Mouse (Mus musculus) right cerebral cortex, postnatal 36 days (tissue): ENCODE measurements around the gene Eif3f.
A peak's percentile ranks its signal among the peaks of the same experiment; 100 is the strongest.

Source experiments
- DNase-seq, 2 experiments: peaks; one replicate each; pipeline ENCODE4 v3.0.0; 2022; ENCODE audit warnings: low spot score in 2 of 2, mixed read lengths in 1 of 2

The Eif3f gene

GRCm38 (mm10) chr7:108933794-108934731 is at the start of gene Eif3f:
Eif3f (plus strand) TSS chr7:108934417.
- peak; percentile 94 to 95 for DNase-seq

- DNase-seq: no peak
These were observed 49.3 kb upstream of the Eif3f start, which contains the start of gene Olfr518 for GRCm38 (mm10) chr7:108884906-108885305. Olfr518 (minus strand) TSS chr7:108885006.

GRCm38 (mm10) chr7:108894320-108894719 is 39.9 kb upstream of the Eif3f start, which contains the start of gene Olfr519:
Olfr519 (minus strand) TSS chr7:108894420.
- DNase-seq: no peak

GRCm38 (mm10) chr7:108903969-108904368 is 30.2 kb upstream of the Eif3f start:
- no peak for DNase-seq

- DNase-seq: no peak
These were observed 7.2 kb upstream of the Eif3f start for GRCm38 (mm10) chr7:108927043-108927442.

GRCm38 (mm10) chr7:108928280-108929188 is 5.7 kb upstream of the Eif3f start:
- DNase-seq: no peak

GRCm38 (mm10) chr7:108929726-108930393 is 4.4 kb upstream of the Eif3f start, which contains the start of gene Nlrp10:
Nlrp10 (minus strand) TSS chr7:108930178.
- no peak for DNase-seq

- no peak for DNase-seq
These were observed 619 bp downstream of the Eif3f start for GRCm38 (mm10) chr7:108934836-108935235.

GRCm38 (mm10) chr7:108935411-108935810 is 1.2 kb downstream of the Eif3f start:
- no peak for DNase-seq

GRCm38 (mm10) chr7:108936591-108936990 is 2.4 kb downstream of the Eif3f start:
- no peak for DNase-seq

- no peak for DNase-seq
These were observed 7.2 kb downstream of the Eif3f start for GRCm38 (mm10) chr7:108941466-108941865.

- DNase-seq: no peak
These were observed 9.8 kb downstream of the Eif3f start for GRCm38 (mm10) chr7:108944002-108944401.

- no peak for DNase-seq
These were observed 14.4 kb downstream of the Eif3f start for GRCm38 (mm10) chr7:108948611-108949010.

GRCm38 (mm10) chr7:108949301-108949700 is 15.1 kb downstream of the Eif3f start:
- DNase-seq: no peak

- DNase-seq: peak; percentile 81 to 83
These were observed 16.1 kb downstream of the Eif3f start, which contains the start of gene Tub for GRCm38 (mm10) chr7:108950312-108950761. Tub (plus strand) TSS chr7:108950338.

GRCm38 (mm10) chr7:108950762-108951331 is 16.6 kb downstream of the Eif3f start:
- DNase-seq: peak; percentile 68 to 74

GRCm38 (mm10) chr7:108952801-108953200 is 18.6 kb downstream of the Eif3f start:
- DNase-seq: no peak

- no peak for DNase-seq
These were observed 20.0 kb downstream of the Eif3f start for GRCm38 (mm10) chr7:108954185-108954584.

GRCm38 (mm10) chr7:108957734-108958133 is 23.5 kb downstream of the Eif3f start:
- DNase-seq: no peak

GRCm38 (mm10) chr7:108965968-108966367 is 31.8 kb downstream of the Eif3f start:
- no peak for DNase-seq
